Comparison of ENCODE assay signal across 14 mouse cellular contexts in the genomic region with DNA sequence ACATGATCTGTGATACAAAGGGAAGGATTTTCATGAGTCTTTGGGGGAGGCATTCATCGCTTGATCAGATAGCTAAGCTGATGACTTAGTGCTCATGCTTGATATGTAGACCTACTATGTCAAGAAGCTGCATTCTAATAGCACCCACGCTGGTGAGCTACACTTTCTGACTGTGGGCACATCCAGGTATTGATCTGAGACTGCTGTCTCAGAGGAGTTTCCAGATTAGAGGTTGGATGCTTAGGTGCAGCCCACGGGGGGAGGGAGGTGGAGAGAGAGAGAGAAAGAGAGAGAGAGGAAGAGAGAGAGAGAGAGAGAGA. TPM values are rescaled to one million over a fixed set of nuclear protein-coding genes. Genes with fewer than 3 reads are reported as not detected.
DNase-seq lines count a peak whose midpoint lies in the region; ATAC-seq lines count a peak whose summit lies in the region.
"Had no signal": no experiment of that assay in that cellular context is flagged by ENCODE, and none has a peak within 500 bp of the region (broad histone marks: within the 10 kb centered on the region; RNA-seq: fewer than 3 reads in every experiment).

No protein-coding gene starts in this region.

- H3K4me2 ChIP-seq in limb, embryonic 13.5 days (replicated peaks): no peak overlapping the region
- H3K4me2 ChIP-seq in forebrain, embryonic 16.5 days (ENCODE audit: low read length): no peak overlapping the region
- no peak overlapping the region for H3K4me2 ChIP-seq in hindbrain, embryonic 16.5 days (ENCODE audit: low read length)
- no peak overlapping the region for H3K4me2 ChIP-seq in neural tube, embryonic 13.5 days

- peaks cover 7% of the 10 kb centered on the region for H3K27me3 ChIP-seq in limb, embryonic 13.5 days
- peaks cover 9% of the 10 kb centered on the region; the same call in 1 of the 2 replicates for H3K27me3 ChIP-seq in limb, embryonic 10.5 days (ENCODE audit: low read depth, poor library complexity, severe bottlenecking)
- H3K27me3 ChIP-seq in forebrain, embryonic 16.5 days (replicated peaks; ENCODE audit: control insufficient read depth, insufficient read depth, low read length): no peaks in the 10 kb centered on the region
- H3K27me3 ChIP-seq in hindbrain, embryonic 16.5 days (replicated peaks; ENCODE audit: control insufficient read depth, insufficient read depth, low read length): no peaks in the 10 kb centered on the region
- peaks cover 6% of the 10 kb centered on the region; the same call in 1 of the 2 replicates for H3K27me3 ChIP-seq in neural tube, embryonic 13.5 days

- H3K9ac ChIP-seq in limb, embryonic 13.5 days: no peak overlapping the region
- no peak overlapping the region for H3K9ac ChIP-seq in forebrain, embryonic 16.5 days (replicated peaks; ENCODE audit: low read depth, low read length)
- no peak overlapping the region for H3K9ac ChIP-seq in hindbrain, embryonic 16.5 days (ENCODE audit: low read depth, low read length)
- H3K9ac ChIP-seq in neural tube, embryonic 13.5 days: no peak overlapping the region

- 30% methylated on average over 3 of the region's 3 CpGs for WGBS in limb, embryonic 13.5 days
- 29% methylated on average over 3 of the region's 3 CpGs for WGBS in limb, embryonic 10.5 days
- 30% methylated on average over 3 of the region's 3 CpGs for WGBS in forebrain, embryonic 16.5 days
- WGBS in hindbrain, embryonic 16.5 days: 32% methylated on average over 3 of the region's 3 CpGs
- WGBS in neural tube, embryonic 13.5 days: 30% methylated on average over 3 of the region's 3 CpGs

- no peaks in the 10 kb centered on the region for H3K9me3 ChIP-seq in limb, embryonic 13.5 days
- H3K9me3 ChIP-seq in limb, embryonic 10.5 days (replicated peaks): no peaks in the 10 kb centered on the region
- no peaks in the 10 kb centered on the region for H3K9me3 ChIP-seq in forebrain, embryonic 16.5 days (ENCODE audit: control insufficient read depth, low read length)
- H3K9me3 ChIP-seq in hindbrain, embryonic 16.5 days (ENCODE audit: control insufficient read depth, low read length): no peaks in the 10 kb centered on the region
- H3K9me3 ChIP-seq in neural tube, embryonic 13.5 days: no peaks in the 10 kb centered on the region

- no peak overlapping the region for H3K4me3 ChIP-seq in limb, embryonic 13.5 days
- no peak overlapping the region for H3K4me3 ChIP-seq in limb, embryonic 10.5 days
- H3K4me3 ChIP-seq in forebrain, embryonic 16.5 days (replicated peaks; ENCODE audit: low read length): no peak overlapping the region
- no peak overlapping the region for H3K4me3 ChIP-seq in hindbrain, embryonic 16.5 days (ENCODE audit: low read length)
- H3K4me3 ChIP-seq in neural tube, embryonic 13.5 days: no peak overlapping the region
- H3K4me3 ChIP-seq: left cerebral cortex, adult 2 months had no signal

- H3K36me3 ChIP-seq in limb, embryonic 13.5 days: no peaks in the 10 kb centered on the region
- no peaks in the 10 kb centered on the region for H3K36me3 ChIP-seq in limb, embryonic 10.5 days
- H3K36me3 ChIP-seq in forebrain, embryonic 16.5 days (ENCODE audit: control insufficient read depth, insufficient read depth): no peaks in the 10 kb centered on the region
- no peaks in the 10 kb centered on the region for H3K36me3 ChIP-seq in hindbrain, embryonic 16.5 days (ENCODE audit: control insufficient read depth, insufficient read depth, low read length)
- no peaks in the 10 kb centered on the region for H3K36me3 ChIP-seq in neural tube, embryonic 13.5 days

- no peak for DNase-seq in limb, embryonic 10.5 days (ENCODE audit: low spot score)
- no peak for DNase-seq in urinary bladder, postnatal 4 days (ENCODE audit: low spot score in 2 of 2)
- no peak for DNase-seq in Muller cell, postnatal 12 days (ENCODE audit: inconsistent ontology term)

- H3K27ac ChIP-seq in limb, embryonic 13.5 days: no peak overlapping the region
- H3K27ac ChIP-seq in limb, embryonic 10.5 days: no peak overlapping the region
- H3K27ac ChIP-seq in forebrain, embryonic 16.5 days (ENCODE audit: low read length): no peak overlapping the region
- H3K27ac ChIP-seq in hindbrain, embryonic 16.5 days (ENCODE audit: low read depth, low read length): no peak overlapping the region
- no peak overlapping the region for H3K27ac ChIP-seq in neural tube, embryonic 13.5 days (replicated peaks)
- H3K27ac ChIP-seq: left cerebral cortex, adult 2 months had no signal

- 0 out of 2 replicates have a peak, but pooled peaks have one; percentile 15 for ATAC-seq in limb, embryonic 13.5 days (ENCODE audit: low FRiP score, low read depth)
- ATAC-seq in forebrain, embryonic 16.5 days: peak; percentile 49
- peak; percentile 52 for ATAC-seq in hindbrain, embryonic 16.5 days
- peak; percentile 73 for ATAC-seq in neural tube, embryonic 13.5 days (ENCODE audit: low read depth)

- H3K4me1 ChIP-seq in limb, embryonic 13.5 days: no peaks in the 10 kb centered on the region
- H3K4me1 ChIP-seq in limb, embryonic 10.5 days: no peaks in the 10 kb centered on the region
- H3K4me1 ChIP-seq in forebrain, embryonic 16.5 days (replicated peaks; ENCODE audit: control insufficient read depth, insufficient read depth, low read length): no peaks in the 10 kb centered on the region
- no peaks in the 10 kb centered on the region for H3K4me1 ChIP-seq in hindbrain, embryonic 16.5 days (ENCODE audit: control insufficient read depth, insufficient read depth, low read depth, low read length)
- H3K4me1 ChIP-seq in neural tube, embryonic 13.5 days (replicated peaks): no peaks in the 10 kb centered on the region

RNA-seq across cellular contexts. Expression of a gene that starts 3.1 kb away (rescaled TPM):
- polyA plus RNA-seq in limb, embryonic 13.5 days (2015; fragmentation: Nextera tagmentation; extraction: Ambion mirVana): not detected in 2 replicates
- polyA plus RNA-seq in limb, embryonic 10.5 days (2016; fragmentation: Nextera tagmentation; extraction: Ambion mirVana): not detected in 2 replicates
- not detected in 2 replicates for polyA plus RNA-seq in forebrain, embryonic 16.5 days (2015; fragmentation: Nextera tagmentation; extraction: Ambion mirVana)
- polyA plus RNA-seq in hindbrain, embryonic 16.5 days (2015; fragmentation: Nextera tagmentation; extraction: Ambion mirVana): 0.20 TPM in 1 of 2 replicates, not detected in the other
- not detected in 2 replicates for polyA plus RNA-seq in neural tube, embryonic 13.5 days (2015; fragmentation: Nextera tagmentation; extraction: Ambion mirVana)
- polyA plus RNA-seq: CD4-positive, CD25-positive, alpha-beta regulatory T cell, adult 4 months; heart, embryonic 14.5 days; kidney, embryonic 16.5 days; limb, embryonic 14.5 days; liver, embryonic 16.5 days; thymus, adult 2 months had no signal

RNA-seq across cellular contexts. Expression of a gene that starts 9.0 kb away (rescaled TPM):
- polyA plus RNA-seq in limb, embryonic 13.5 days (2015; fragmentation: Nextera tagmentation; extraction: Ambion mirVana): not detected in 2 replicates
- polyA plus RNA-seq in limb, embryonic 10.5 days (2016; fragmentation: Nextera tagmentation; extraction: Ambion mirVana): not detected in 2 replicates
- polyA plus RNA-seq in forebrain, embryonic 16.5 days (2015; fragmentation: Nextera tagmentation; extraction: Ambion mirVana): not detected in 2 replicates
- polyA plus RNA-seq in hindbrain, embryonic 16.5 days (2015; fragmentation: Nextera tagmentation; extraction: Ambion mirVana): not detected in 2 replicates
- not detected in 2 replicates for polyA plus RNA-seq in neural tube, embryonic 13.5 days (2015; fragmentation: Nextera tagmentation; extraction: Ambion mirVana)
- polyA plus RNA-seq: CD4-positive, CD25-positive, alpha-beta regulatory T cell, adult 4 months; heart, embryonic 14.5 days; kidney, embryonic 16.5 days; limb, embryonic 14.5 days; liver, embryonic 16.5 days had no signal

RNA-seq across cellular contexts. Expression of a gene that starts 10.2 kb away (rescaled TPM):
- not detected in 2 replicates for polyA plus RNA-seq in limb, embryonic 13.5 days (2015; fragmentation: Nextera tagmentation; extraction: Ambion mirVana)
- polyA plus RNA-seq in limb, embryonic 10.5 days (2016; fragmentation: Nextera tagmentation; extraction: Ambion mirVana): not detected in 2 replicates
- not detected in 2 replicates for polyA plus RNA-seq in forebrain, embryonic 16.5 days (2015; fragmentation: Nextera tagmentation; extraction: Ambion mirVana)
- not detected in 2 replicates for polyA plus RNA-seq in hindbrain, embryonic 16.5 days (2015; fragmentation: Nextera tagmentation; extraction: Ambion mirVana)
- not detected in 2 replicates for polyA plus RNA-seq in neural tube, embryonic 13.5 days (2015; fragmentation: Nextera tagmentation; extraction: Ambion mirVana)
- polyA plus RNA-seq: heart, embryonic 14.5 days; kidney, embryonic 16.5 days; limb, embryonic 14.5 days; liver, embryonic 16.5 days had no signal

RNA-seq across cellular contexts. Expression of a gene that starts 16.1 kb away (rescaled TPM):
- not detected in 2 replicates for polyA plus RNA-seq in limb, embryonic 13.5 days (2015; fragmentation: Nextera tagmentation; extraction: Ambion mirVana)
- polyA plus RNA-seq in limb, embryonic 10.5 days (2016; fragmentation: Nextera tagmentation; extraction: Ambion mirVana): not detected in 2 replicates
- polyA plus RNA-seq in forebrain, embryonic 16.5 days (2015; fragmentation: Nextera tagmentation; extraction: Ambion mirVana): not detected in 2 replicates
- polyA plus RNA-seq in hindbrain, embryonic 16.5 days (2015; fragmentation: Nextera tagmentation; extraction: Ambion mirVana): not detected in 2 replicates
- polyA plus RNA-seq in neural tube, embryonic 13.5 days (2015; fragmentation: Nextera tagmentation; extraction: Ambion mirVana): not detected in 2 replicates
- polyA plus RNA-seq: CD4-positive, CD25-positive, alpha-beta regulatory T cell, adult 4 months; heart, embryonic 14.5 days; kidney, embryonic 16.5 days; limb, embryonic 14.5 days; liver, embryonic 16.5 days; thymus, adult 2 months had no signal

RNA-seq across cellular contexts. Expression of a gene that starts 33.3 kb away (rescaled TPM):
- polyA plus RNA-seq in limb, embryonic 13.5 days (2015; fragmentation: Nextera tagmentation; extraction: Ambion mirVana): not detected in 2 replicates
- polyA plus RNA-seq in limb, embryonic 10.5 days (2016; fragmentation: Nextera tagmentation; extraction: Ambion mirVana): not detected in 2 replicates
- polyA plus RNA-seq in forebrain, embryonic 16.5 days (2015; fragmentation: Nextera tagmentation; extraction: Ambion mirVana): not detected in 2 replicates
- polyA plus RNA-seq in hindbrain, embryonic 16.5 days (2015; fragmentation: Nextera tagmentation; extraction: Ambion mirVana): not detected in 2 replicates
- polyA plus RNA-seq in neural tube, embryonic 13.5 days (2015; fragmentation: Nextera tagmentation; extraction: Ambion mirVana): not detected in 2 replicates
- polyA plus RNA-seq: CD4-positive, CD25-positive, alpha-beta regulatory T cell, adult 4 months; heart, embryonic 14.5 days; kidney, embryonic 16.5 days; limb, embryonic 14.5 days; liver, embryonic 16.5 days; thymus, adult 2 months had no signal

Comparison
In these comparisons a context has a peak if more than half of its experiments do, and no peak if none do; other contexts are left out.
1. ATAC-seq: peak in every context shown above with its lines; median percentile 73 in neural tube, embryonic 13.5 days; 52 in hindbrain, embryonic 16.5 days; 49 in forebrain, embryonic 16.5 days; 15 in limb, embryonic 13.5 days.